Mouse (Mus musculus) bone marrow macrophage, adult 2 months (primary cell): ENCODE results near the gene Arhgef28.

Experiments
- CTCF ChIP-seq: IDR thresholded peaks from 2 replicates; pipeline ENCODE4 v1.5.1; 2012; ENCODE audit warnings: low read depth, mild to moderate bottlenecking, low read length, moderate library complexity
- POLR2A ChIP-seq: IDR thresholded peaks from 2 replicates; pipeline ENCODE4 v1.6.1; 2012; ENCODE audit warnings: mild to moderate bottlenecking, low read depth, low read length, borderline replicate concordance

DNA sequence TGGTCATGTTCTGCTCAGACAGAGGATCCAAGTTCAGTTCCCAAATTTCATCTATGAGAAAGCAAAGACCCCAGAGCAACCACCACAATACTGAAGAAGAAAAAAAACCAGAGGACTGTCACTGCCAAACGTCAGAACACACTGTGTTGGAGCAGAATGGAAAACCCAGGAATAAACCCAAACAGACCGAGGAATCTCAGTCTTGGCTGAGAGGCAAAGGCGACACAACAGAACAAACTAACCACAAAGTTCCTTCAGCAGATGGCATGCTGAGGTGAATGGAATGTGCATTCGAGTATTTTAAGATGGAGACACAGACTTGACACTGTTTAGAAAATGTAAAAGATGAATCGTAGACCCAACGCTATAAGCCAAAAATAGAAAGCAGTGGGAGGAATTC lies 29.2 kb upstream of the Arhgef28 start:
- TF ChIP-seq CTCF (no peak), POLR2A (no peak)
